Mouse (Mus musculus) v-Abl transformed pro-B cells (cell line): ENCODE data around the gene Pcnx3.

Experiments used
- in situ Hi-C, 2 experiments: fragments of 400-800 bp; cut with MboI; formaldehyde crosslinking; loops; one replicate each; pipeline ENCODE4 v1.15.1; 2025; ENCODE audit not compliant: unreplicated experiment in 2 of 2

Pcnx3 gene

DNA sequence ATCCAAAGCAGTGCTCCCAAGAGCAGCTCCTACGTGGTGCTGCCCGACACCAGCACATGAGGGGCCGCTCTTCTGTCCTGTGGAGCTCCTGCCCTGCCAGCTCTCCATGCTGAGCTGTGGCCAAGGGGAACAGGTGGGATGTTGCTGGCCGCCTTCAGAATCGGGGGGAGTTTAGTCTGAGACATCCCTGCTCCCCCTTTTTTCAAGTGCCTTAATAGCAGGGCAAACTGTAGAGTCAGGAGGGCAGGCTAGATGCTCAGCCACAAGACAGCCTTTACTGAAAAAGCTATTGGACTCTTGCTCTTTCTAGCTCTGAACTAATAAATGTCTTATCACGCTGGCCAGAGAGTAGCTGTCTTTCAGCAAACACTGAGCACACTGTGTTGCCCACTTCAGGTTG, 40.9 kb downstream of the Pcnx3 start:
- in situ Hi-C loops: no loop called here

GRCm38 (mm10) chr19:5646731-5647330, 41.9 kb downstream of the Pcnx3 start:
- in situ Hi-C loops: no loop called here

- in situ Hi-C loops: no loop called here
Measured at GRCm38 (mm10) chr19:5645280-5645679, 43.4 kb downstream of the Pcnx3 start.

GRCm38 (mm10) chr19:5641641-5642040, 47.1 kb downstream of the Pcnx3 start:
- in situ Hi-C loops: no loop called here

GRCm38 (mm10) chr19:5641021-5641420, 47.7 kb downstream of the Pcnx3 start:
- in situ Hi-C loops: no loop called here

GRCm38 (mm10) chr19:5640339-5640738, 48.4 kb downstream of the Pcnx3 start:
- in situ Hi-C loops: no loop called here

DNA sequence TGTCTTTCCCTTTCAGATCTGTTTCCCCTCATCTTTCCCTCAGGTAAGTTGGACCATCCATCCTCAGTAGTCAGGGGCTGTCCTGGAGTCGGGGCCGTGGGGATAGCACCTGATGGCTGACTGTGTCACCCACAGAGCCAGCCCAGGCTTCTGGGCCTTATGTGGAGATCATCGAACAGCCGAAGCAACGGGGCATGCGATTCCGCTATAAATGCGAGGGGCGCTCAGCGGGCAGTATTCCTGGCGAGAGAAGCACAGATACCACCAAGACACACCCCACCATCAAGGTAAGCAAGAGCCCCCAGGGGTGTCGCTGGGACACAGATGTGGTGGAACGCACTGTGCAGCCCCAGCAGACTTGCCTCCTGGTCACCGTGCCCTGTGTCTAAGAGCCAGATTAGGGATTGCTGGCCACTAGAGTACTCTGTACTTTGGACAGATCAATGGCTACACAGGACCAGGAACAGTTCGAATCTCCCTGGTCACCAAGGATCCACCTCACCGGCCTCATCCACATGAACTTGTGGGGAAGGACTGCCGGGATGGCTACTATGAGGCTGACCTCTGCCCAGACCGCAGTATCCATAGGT, 50.2 kb downstream of the Pcnx3 start:
- in situ Hi-C loops: no loop called here

GRCm38 (mm10) chr19:5637069-5638047, 51.4 kb downstream of the Pcnx3 start, which contains the start of gene Rela:
Gene Rela (plus strand): TSS chr19:5637483.
- in situ Hi-C loops: no loop called here

DNA sequence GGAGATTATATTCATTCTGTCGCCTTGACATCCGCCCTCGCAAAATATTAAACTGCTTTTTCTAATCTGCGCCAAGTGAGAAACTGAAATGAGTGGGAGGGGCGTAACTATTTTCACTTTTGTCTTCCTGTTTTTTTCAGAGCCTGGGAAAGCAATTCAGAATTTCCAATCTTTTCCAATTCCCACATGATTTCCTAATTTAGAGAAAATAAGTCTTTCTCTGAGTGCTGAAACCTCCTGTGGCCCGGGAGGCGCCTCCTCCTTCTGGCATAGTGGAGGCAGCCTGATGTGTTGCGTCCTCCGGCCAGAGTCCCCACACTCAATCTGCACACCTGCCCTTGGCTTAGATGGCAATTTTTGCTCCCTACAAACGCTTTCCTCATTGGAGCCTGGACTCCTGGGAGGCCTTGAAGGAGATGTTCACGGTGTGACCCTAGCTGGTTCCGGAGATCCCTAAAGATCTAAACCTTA, 52.1 kb downstream of the Pcnx3 start:
- in situ Hi-C loops: no loop called here

GRCm38 (mm10) chr19:5636036-5636570, 52.6 kb downstream of the Pcnx3 start:
- in situ Hi-C loops: no loop called here

DNA sequence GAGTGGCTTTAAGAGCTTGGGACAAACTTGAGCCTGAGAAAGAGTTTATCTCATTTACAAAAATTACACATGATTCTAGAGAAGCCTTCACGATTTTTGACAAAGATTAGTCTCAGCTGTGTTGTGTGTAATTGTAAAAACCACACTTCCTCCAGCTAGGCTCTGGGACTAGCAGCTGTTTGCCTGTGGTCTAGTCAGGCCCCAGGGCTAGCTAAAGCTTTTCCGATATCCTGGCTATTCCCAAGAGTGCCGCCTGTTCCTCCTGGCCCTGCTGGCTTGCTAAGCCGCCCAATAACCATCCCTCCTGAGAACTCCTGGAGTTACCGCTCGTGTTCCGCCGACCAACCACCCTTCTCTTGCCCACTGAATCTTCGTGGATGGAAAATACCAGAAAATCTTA, 56.6 kb downstream of the Pcnx3 start:
- in situ Hi-C loops: no loop called here

DNA sequence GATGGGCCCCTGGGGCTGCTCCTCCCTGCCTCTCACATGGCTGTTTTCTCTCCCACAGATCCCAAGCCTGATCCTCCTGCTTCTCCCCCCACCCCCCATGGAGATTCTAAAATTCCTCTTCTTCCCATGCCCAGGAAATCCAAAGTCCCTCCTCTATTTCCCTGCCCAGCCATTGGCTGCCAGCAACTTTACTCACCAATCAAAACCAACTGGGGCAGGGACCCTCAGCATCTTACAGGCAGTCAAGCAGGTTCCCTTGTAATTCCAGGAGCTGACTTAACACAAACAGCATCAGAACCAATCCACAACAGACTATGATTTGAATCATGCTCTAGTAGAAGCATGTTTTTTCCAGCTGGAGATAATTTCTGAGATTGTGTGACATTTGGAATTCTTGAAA, 58.8 kb downstream of the Pcnx3 start:
- in situ Hi-C loops: no loop called here

- in situ Hi-C loops: no loop called here
Measured at GRCm38 (mm10) chr19:5625311-5625710, 63.4 kb downstream of the Pcnx3 start.

DNA sequence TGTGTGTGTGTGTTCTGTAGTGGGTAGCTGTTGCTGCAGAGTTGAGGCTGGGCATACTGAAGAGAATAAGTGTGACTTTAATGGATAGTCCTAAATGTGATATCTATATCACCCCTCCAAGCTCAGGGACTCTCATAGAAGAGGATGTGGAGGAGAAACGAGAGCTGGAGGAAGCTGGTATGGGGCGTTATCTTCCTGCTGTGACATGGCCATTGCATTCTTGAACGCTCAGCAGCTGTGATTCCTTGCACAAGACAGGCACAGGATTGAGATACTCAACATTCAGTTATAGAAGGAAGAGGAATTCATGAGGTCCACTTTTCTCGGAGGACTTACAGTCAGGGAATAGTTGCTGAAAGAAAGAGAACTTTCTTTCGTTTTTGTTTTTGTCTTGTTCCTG, 66.8 kb downstream of the Pcnx3 start:
- in situ Hi-C loops: no loop called here

DNA sequence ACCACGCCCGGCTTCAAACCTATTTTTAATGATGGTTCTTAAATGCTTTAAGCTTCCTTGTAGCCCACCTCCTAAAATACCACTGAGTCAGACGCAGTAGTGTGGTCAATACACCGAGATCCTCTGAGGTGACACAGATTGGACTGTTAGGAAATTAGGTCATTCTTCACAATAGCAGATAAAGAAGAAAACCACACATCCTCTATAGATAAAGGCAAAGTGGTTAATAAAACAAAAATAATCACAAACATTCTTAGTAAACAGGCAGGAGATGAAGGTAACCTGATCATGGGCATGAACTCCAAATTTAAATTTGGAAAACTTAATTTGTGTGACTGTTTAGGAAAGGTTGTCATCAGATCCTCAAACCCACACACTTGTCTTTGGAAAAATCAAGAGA, 68.7 kb downstream of the Pcnx3 start:
- in situ Hi-C loops: no loop called here

DNA sequence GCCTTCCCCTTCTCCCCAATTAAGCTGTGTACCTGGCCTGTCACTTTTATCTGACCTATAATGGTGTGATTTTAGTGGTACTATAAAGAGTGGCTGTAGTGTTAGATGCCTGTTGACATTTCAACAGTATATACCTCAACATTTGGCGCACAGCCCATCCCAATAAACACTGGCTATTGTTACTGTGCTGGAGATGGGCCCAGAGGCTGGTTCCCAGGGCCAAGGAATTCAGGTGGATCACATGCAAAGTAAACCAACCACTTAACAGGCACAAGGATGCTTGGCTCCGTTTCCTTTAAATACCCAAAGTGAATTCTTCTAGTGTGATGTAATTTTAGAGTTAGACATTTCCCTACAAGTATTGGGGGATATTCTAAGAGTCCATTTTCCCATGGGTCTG, 73.8 kb downstream of the Pcnx3 start:
- in situ Hi-C loops: no loop called here
